Mouse (Mus musculus): Measurements from ENCODE around the gene Prnp. TPM values are rescaled to one million over a fixed set of nuclear protein-coding genes. Genes with fewer than 3 reads are reported as not detected.

The Prnp gene
- polyA plus RNA-seq, 1 experiment from 2014 or later = 184 TPM

Other genes starting within 250 kb of the Prnp start
- gene Erv3, start 50.2 kb upstream of the Prnp start, polyA plus RNA-seq (2015; fragmentation: Nextera tagmentation; extraction: Ambion mirVana) = not detected in 2 replicates
- 0.22 TPM in 1 of 2 replicates, not detected in the other for gene Prn, start within 50 bp of the Prnp start, polyA plus RNA-seq (2015; fragmentation: Nextera tagmentation; extraction: Ambion mirVana)
- 10.0 and 12.4 TPM in 2 replicates for gene Prnd, start 40.9 kb downstream of the Prnp start, polyA plus RNA-seq (2015; fragmentation: Nextera tagmentation; extraction: Ambion mirVana)
- 26.2 and 26.8 TPM in 2 replicates for gene Rassf2, start 120.3 kb downstream of the Prnp start, polyA plus RNA-seq (2015; fragmentation: Nextera tagmentation; extraction: Ambion mirVana)
- gene Slc23a2, start 235.2 kb downstream of the Prnp start, polyA plus RNA-seq (2015; fragmentation: Nextera tagmentation; extraction: Ambion mirVana) = 27.6 and 30.2 TPM in 2 replicates